Mouse (Mus musculus): ENCODE measurements at regions not wholly inside any gene's neighbourhood (a gene's known extent, or its start where the extent isn't known, plus 50 kb on each side); places are given as distances from the start of the nearest gene placed in this dataset.
"Not testable (repeated sequence)": the region's sequence is repeated elsewhere in the genome, so short reads cannot be mapped to it uniquely, and the experiment has no call there.

GRCm38 (mm10) chr1:140903747-140904146 lies 657.8 kb downstream of the Kcnt2 start:
- in situ Hi-C loops (cut with MboI; ENCODE audit: low sequenced_read_pairs in 2 of 2, unreplicated experiment in 2 of 2); H3K9me3 ChIP-seq (ENCODE audit: control insufficient read depth, insufficient read depth, low read depth, low read length); H3K36me3 ChIP-seq (ENCODE audit: control insufficient read depth, insufficient read depth, low read length, poor library complexity, severe bottlenecking); H3K27ac ChIP-seq (ENCODE audit: insufficient read depth, low read depth, low read length, poor library complexity, severe bottlenecking); H3K4me3 ChIP-seq (ENCODE audit: insufficient read depth in 1 of 2, low read depth in 1 of 2, low read length in 2 of 2, poor library complexity in 1 of 2, severe bottlenecking in 1 of 2); H3K4me1 ChIP-seq (ENCODE audit: control insufficient read depth in 2 of 2, insufficient read depth in 2 of 2, low read length in 2 of 2, poor library complexity in 1 of 2); H3K9ac ChIP-seq (ENCODE audit: insufficient read depth, low read depth, low read length, poor library complexity, severe bottlenecking); DNase-seq (ENCODE audit: low read depth, low spot score): not testable (repeated sequence)

- H3K9me3 ChIP-seq (ENCODE audit: control insufficient read depth, insufficient read depth, low read depth, low read length): no peaks in the 10 kb centered on the region
- H3K4me3 ChIP-seq (ENCODE audit: insufficient read depth in 1 of 2, low read depth in 1 of 2, low read length in 2 of 2, poor library complexity in 1 of 2, severe bottlenecking in 1 of 2): no peak overlapping the region
- no peak overlapping the region for H3K27ac ChIP-seq (ENCODE audit: insufficient read depth, low read depth, low read length, poor library complexity, severe bottlenecking)
- no peak overlapping the region for H3K9ac ChIP-seq (ENCODE audit: insufficient read depth, low read depth, low read length, poor library complexity, severe bottlenecking)
- DNase-seq (ENCODE audit: low read depth, low spot score): no peak
- TF ChIP-seq HCFC1 (IDR thresholded peaks at IDR 0.05; ENCODE audit: borderline replicate concordance, insufficient read depth, low read length) (no peak), MAFK (IDR thresholded peaks at IDR 0.05; ENCODE audit: insufficient read depth, low read depth, low read length) (no peak), ZNF384 (IDR thresholded peaks at IDR 0.05; ENCODE audit: low read depth, low read length) (no peak), ZC3H11A (IDR thresholded peaks at IDR 0.05; ENCODE audit: borderline replicate concordance, low read depth, low read length) (no peak), CHD2 (IDR thresholded peaks at IDR 0.05; ENCODE audit: low read depth, low read length) (no peak)
- in situ Hi-C loops (cut with MboI; ENCODE audit: low sequenced_read_pairs in 2 of 2, unreplicated experiment in 2 of 2): no loop called here
- no peaks in the 10 kb centered on the region for H3K4me1 ChIP-seq (ENCODE audit: control insufficient read depth in 2 of 2, insufficient read depth in 2 of 2, low read length in 2 of 2, poor library complexity in 1 of 2)
- H3K36me3 ChIP-seq (ENCODE audit: control insufficient read depth, insufficient read depth, low read length, poor library complexity, severe bottlenecking): no peaks in the 10 kb centered on the region
Measured at GRCm38 (mm10) chr1:140913566-140913965, 667.6 kb downstream of the Kcnt2 start.

- Histone ChIP-seq H3K27ac (ENCODE audit: insufficient read depth, low read depth, low read length, poor library complexity, severe bottlenecking) (no peak overlapping the region), H3K9ac (ENCODE audit: insufficient read depth, low read depth, low read length, poor library complexity, severe bottlenecking) (no peak overlapping the region), H3K4me3 (ENCODE audit: insufficient read depth in 1 of 2, low read depth in 1 of 2, low read length in 2 of 2, poor library complexity in 1 of 2, severe bottlenecking in 1 of 2) (no peak overlapping the region), H3K36me3 (ENCODE audit: control insufficient read depth, insufficient read depth, low read length, poor library complexity, severe bottlenecking) (no peaks in the 10 kb centered on the region), H3K4me1 (ENCODE audit: control insufficient read depth in 2 of 2, insufficient read depth in 2 of 2, low read length in 2 of 2, poor library complexity in 1 of 2) (no peaks in the 10 kb centered on the region), H3K9me3 (ENCODE audit: control insufficient read depth, insufficient read depth, low read depth, low read length) (no peaks in the 10 kb centered on the region)
- no peak for DNase-seq (ENCODE audit: low read depth, low spot score)
- TF ChIP-seq HCFC1 (IDR thresholded peaks at IDR 0.05; ENCODE audit: borderline replicate concordance, insufficient read depth, low read length) (no peak), CHD2 (IDR thresholded peaks at IDR 0.05; ENCODE audit: low read depth, low read length) (no peak), MAFK (IDR thresholded peaks at IDR 0.05; ENCODE audit: insufficient read depth, low read depth, low read length) (no peak), ZNF384 (IDR thresholded peaks at IDR 0.05; ENCODE audit: low read depth, low read length) (no peak), ZC3H11A (IDR thresholded peaks at IDR 0.05; ENCODE audit: borderline replicate concordance, low read depth, low read length) (no peak)
- in situ Hi-C loops (cut with MboI; ENCODE audit: low sequenced_read_pairs in 2 of 2, unreplicated experiment in 2 of 2): no loop called here
Measured at GRCm38 (mm10) chr1:140940348-140940747, 694.4 kb downstream of the Kcnt2 start.

GRCm38 (mm10) chr1:140958856-140959255 lies 712.9 kb downstream of the Kcnt2 start:
- Histone ChIP-seq H3K27ac (ENCODE audit: insufficient read depth, low read depth, low read length, poor library complexity, severe bottlenecking) (no peak overlapping the region), H3K4me3 (ENCODE audit: insufficient read depth in 1 of 2, low read depth in 1 of 2, low read length in 2 of 2, poor library complexity in 1 of 2, severe bottlenecking in 1 of 2) (no peak overlapping the region), H3K9ac (ENCODE audit: insufficient read depth, low read depth, low read length, poor library complexity, severe bottlenecking) (no peak overlapping the region), H3K9me3 (ENCODE audit: control insufficient read depth, insufficient read depth, low read depth, low read length) (no peaks in the 10 kb centered on the region), H3K36me3 (ENCODE audit: control insufficient read depth, insufficient read depth, low read length, poor library complexity, severe bottlenecking) (no peaks in the 10 kb centered on the region), H3K4me1 (ENCODE audit: control insufficient read depth in 2 of 2, insufficient read depth in 2 of 2, low read length in 2 of 2, poor library complexity in 1 of 2) (no peaks in the 10 kb centered on the region)
- no peak for DNase-seq (ENCODE audit: low read depth, low spot score)
- no peak for TF ChIP-seq ZNF384 (IDR thresholded peaks at IDR 0.05; ENCODE audit: low read depth, low read length)
- TF ChIP-seq HCFC1 (IDR thresholded peaks at IDR 0.05; ENCODE audit: borderline replicate concordance, insufficient read depth, low read length): no peak
- TF ChIP-seq ZC3H11A (IDR thresholded peaks at IDR 0.05; ENCODE audit: borderline replicate concordance, low read depth, low read length): no peak
- no peak for TF ChIP-seq MAFK (IDR thresholded peaks at IDR 0.05; ENCODE audit: insufficient read depth, low read depth, low read length)
- no peak for TF ChIP-seq CHD2 (IDR thresholded peaks at IDR 0.05; ENCODE audit: low read depth, low read length)
- in situ Hi-C loops (cut with MboI; ENCODE audit: low sequenced_read_pairs in 2 of 2, unreplicated experiment in 2 of 2): no loop called here

- H3K9ac ChIP-seq (ENCODE audit: insufficient read depth, low read depth, low read length, poor library complexity, severe bottlenecking): no peak overlapping the region
- DNase-seq (ENCODE audit: low read depth, low spot score): no peak
- in situ Hi-C loops (cut with MboI; ENCODE audit: low sequenced_read_pairs in 2 of 2, unreplicated experiment in 2 of 2): no loop called here
Measured at GRCm38 (mm10) chr1:141001821-141002220, 755.9 kb downstream of the Kcnt2 start.

More at GRCm38 (mm10) chr1:141001821-141002220, 755.9 kb downstream of the Kcnt2 start:
- Histone ChIP-seq H3K4me1 (ENCODE audit: control insufficient read depth in 2 of 2, insufficient read depth in 2 of 2, low read length in 2 of 2, poor library complexity in 1 of 2) (no peaks in the 10 kb centered on the region), H3K9me3 (ENCODE audit: control insufficient read depth, insufficient read depth, low read depth, low read length) (no peaks in the 10 kb centered on the region), H3K4me3 (ENCODE audit: insufficient read depth in 1 of 2, low read depth in 1 of 2, low read length in 2 of 2, poor library complexity in 1 of 2, severe bottlenecking in 1 of 2) (no peak overlapping the region), H3K36me3 (ENCODE audit: control insufficient read depth, insufficient read depth, low read length, poor library complexity, severe bottlenecking) (no peaks in the 10 kb centered on the region), H3K27ac (ENCODE audit: insufficient read depth, low read depth, low read length, poor library complexity, severe bottlenecking) (no peak overlapping the region)
- TF ChIP-seq HCFC1 (IDR thresholded peaks at IDR 0.05; ENCODE audit: borderline replicate concordance, insufficient read depth, low read length): no peak
- TF ChIP-seq ZC3H11A (IDR thresholded peaks at IDR 0.05; ENCODE audit: borderline replicate concordance, low read depth, low read length): no peak
- TF ChIP-seq ZNF384 (IDR thresholded peaks at IDR 0.05; ENCODE audit: low read depth, low read length): no peak
- no peak for TF ChIP-seq CHD2 (IDR thresholded peaks at IDR 0.05; ENCODE audit: low read depth, low read length)
- peak; percentile 65 for TF ChIP-seq MAFK (IDR thresholded peaks at IDR 0.05; ENCODE audit: insufficient read depth, low read depth, low read length)

All from ES-E14 (cell line).